Mouse (Mus musculus) forebrain, embryonic 12.5 days (tissue): ENCODE data around the gene Gm6685. TPM values are rescaled to one million over a fixed set of nuclear protein-coding genes. Genes with fewer than 3 reads are reported as not detected.
A peak's percentile ranks its signal among the peaks of the same experiment; 100 is the strongest.
"Not testable (repeated sequence)": the region's sequence is repeated elsewhere in the genome, so short reads cannot be mapped to it uniquely, and the experiment has no call there.

Experiments
- ATAC-seq: fragments of 200-750 bp; cut with Nextera tagmentation; 2 replicates; pipeline ENCODE4 v1.8.0; 2017; ENCODE audit warnings: moderate TSS enrichment; ENCODE audit not compliant: low FRiP score
- H3K27ac ChIP-seq: fragments of 300-500 bp; sonication (generic); 2 replicates; pipeline ENCODE4 v1.5.1; 2016; ENCODE audit warnings: mild to moderate bottlenecking
- H3K27me3 ChIP-seq: fragments of 300-500 bp; sonication (generic); 2 replicates; pipeline ENCODE4 v1.6.1; 2016; ENCODE audit warnings: mild to moderate bottlenecking
- H3K36me3 ChIP-seq: fragments of 300-500 bp; sonication (generic); replicated peaks from 2 replicates; pipeline ENCODE4 v1.6.1; 2016; ENCODE audit warnings: mild to moderate bottlenecking
- H3K4me1 ChIP-seq: fragments of 300-500 bp; sonication (generic); 2 replicates; pipeline ENCODE4 v1.6.1; 2016
- H3K4me2 ChIP-seq: fragments of 300-500 bp; sonication (generic); 2 replicates; pipeline ENCODE4 v1.6.1; 2016; ENCODE audit warnings: mild to moderate bottlenecking, moderate library complexity
- H3K4me3 ChIP-seq: fragments of 300-500 bp; sonication (generic); replicated peaks from 2 replicates; pipeline ENCODE4 v1.5.1; 2016; ENCODE audit warnings: mild to moderate bottlenecking
- H3K9ac ChIP-seq: fragments of 300-500 bp; sonication (generic); 2 replicates; pipeline ENCODE4 v1.6.1; 2016; ENCODE audit warnings: mild to moderate bottlenecking
- H3K9me3 ChIP-seq: fragments of 300-500 bp; sonication (generic); 2 replicates; pipeline ENCODE4 v1.6.1; 2016
- WGBS: fragments of 180-500 bp; shearing (Covaris S2); methylation state at CpG from one replicate; pipeline ENCODE4 v1.1.7; 2016; 5-methylcytosine and 5-hydroxymethylcytosine counted together
- polyA plus RNA-seq: library from polyadenylated mRNA; unstranded; fragments of >200 nt; fragmentation: Nextera tagmentation; extraction: Ambion mirVana; gene quantifications from 2 replicates; pipeline ENCODE4 v1.2.1, GENCODE M21; 2016

Gm6685 gene
- not detected in 2 replicates for polyA plus RNA-seq

- not testable (repeated sequence) for H3K4me1 ChIP-seq, H3K4me3 ChIP-seq, H3K27me3 ChIP-seq, ATAC-seq, H3K9ac ChIP-seq, H3K4me2 ChIP-seq, H3K9me3 ChIP-seq, H3K27ac ChIP-seq, H3K36me3 ChIP-seq
- WGBS: 96% methylated on average over 41 of the region's 45 CpGs
These were observed at the start of gene Gm6685 for GRCm38 (mm10) chr11:28339224-28340150. Gm6685 (minus strand) TSS chr11:28339867.

- H3K27me3 ChIP-seq: no peaks in the 10 kb centered on the region
- no peaks in the 10 kb centered on the region for H3K4me1 ChIP-seq
- H3K4me3 ChIP-seq: no peak overlapping the region
- H3K27ac ChIP-seq: no peak overlapping the region
- H3K9me3 ChIP-seq: no peaks in the 10 kb centered on the region
- no peak for ATAC-seq
- no peaks in the 10 kb centered on the region for H3K36me3 ChIP-seq
- no peak overlapping the region for H3K9ac ChIP-seq
- no peak overlapping the region for H3K4me2 ChIP-seq
These were observed 36.2 kb upstream of the Gm6685 start for GRCm38 (mm10) chr11:28375891-28376290.

- Histone ChIP-seq H3K4me1 (no peaks in the 10 kb centered on the region), H3K36me3 (no peaks in the 10 kb centered on the region), H3K9ac (no peak overlapping the region), H3K4me2 (no peak overlapping the region), H3K9me3 (no peaks in the 10 kb centered on the region), H3K27ac (no peak overlapping the region), H3K27me3 (no peaks in the 10 kb centered on the region), H3K4me3 (no peak overlapping the region)
- no peak for ATAC-seq
These were observed 35.0 kb upstream of the Gm6685 start for GRCm38 (mm10) chr11:28374636-28375035.

DNA sequence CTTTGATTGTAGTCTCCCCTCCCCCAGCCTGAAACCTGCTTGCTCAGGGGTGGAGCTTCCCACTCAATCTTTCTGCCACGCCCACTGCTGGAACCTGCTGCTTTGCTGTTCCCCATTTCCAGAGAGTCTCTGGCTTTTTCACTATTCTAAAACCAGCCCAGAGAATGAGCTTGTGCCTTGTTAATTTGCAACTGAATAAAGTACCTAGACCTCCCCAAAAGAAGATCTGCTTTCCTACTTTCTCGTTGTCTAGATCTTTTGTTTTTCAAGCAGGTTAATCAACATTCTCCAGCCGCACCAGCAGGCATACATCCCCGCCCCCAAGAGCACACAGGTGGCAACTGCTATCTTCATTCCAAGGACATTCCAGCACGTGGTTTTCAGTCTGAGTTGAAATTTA is 31.7 kb upstream of the Gm6685 start:
- H3K9ac ChIP-seq, H3K4me3 ChIP-seq, H3K4me1 ChIP-seq, ATAC-seq, H3K36me3 ChIP-seq, H3K4me2 ChIP-seq, H3K27me3 ChIP-seq, H3K27ac ChIP-seq, H3K9me3 ChIP-seq: not testable (repeated sequence)
- 72% methylated on average over 5 of the region's 5 CpGs for WGBS

- Histone ChIP-seq H3K27ac (no peak overlapping the region), H3K9ac (peak overlapping the region; percentile 33; the same call in 1 of the 2 replicates), H3K4me1 (peaks cover 4% of the 10 kb centered on the region; the same call in 1 of the 2 replicates), H3K27me3 (peaks cover 5% of the 10 kb centered on the region; the same call in 1 of the 2 replicates), H3K36me3 (no peaks in the 10 kb centered on the region), H3K4me3 (peak overlapping the region; percentile 33), H3K4me2 (peak overlapping the region; percentile 55), H3K9me3 (no peaks in the 10 kb centered on the region)
- WGBS: 41% methylated on average over 2 of the region's 2 CpGs
- ATAC-seq: peak; percentile 25; the same call in 1 of the 2 replicates
These were observed 26.2 kb upstream of the Gm6685 start for GRCm38 (mm10) chr11:28365929-28366244.

GRCm38 (mm10) chr11:28365209-28365928 is 25.7 kb upstream of the Gm6685 start:
- Histone ChIP-seq H3K4me1 (peaks cover 4% of the 10 kb centered on the region; the same call in 1 of the 2 replicates), H3K27ac (0 out of 2 replicates have a peak overlapping the region, but pooled peaks have one; percentile 46)
- peak; percentile 95 for ATAC-seq

DNA sequence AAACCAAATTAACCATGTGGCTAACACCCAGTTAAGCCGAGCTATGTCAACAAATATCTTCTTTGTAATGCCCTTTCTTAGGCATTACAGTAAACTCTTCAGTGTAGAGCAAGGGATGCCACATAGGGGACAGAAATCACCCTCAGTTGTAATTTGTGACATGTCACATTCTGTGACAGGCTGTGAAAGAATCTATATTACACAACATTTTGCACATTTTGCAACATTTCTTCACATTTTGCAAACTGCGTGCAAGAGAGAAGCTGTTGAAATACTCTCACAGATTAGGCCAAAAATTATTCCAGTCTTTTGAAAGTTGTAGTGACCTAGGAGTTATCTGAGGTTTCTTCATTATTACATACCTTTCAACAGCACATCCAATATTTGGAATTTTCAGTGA is 3.8 kb upstream of the Gm6685 start:
- Histone ChIP-seq H3K9me3 (no peaks in the 10 kb centered on the region), H3K4me3 (no peak overlapping the region), H3K4me2 (no peak overlapping the region), H3K4me1 (no peaks in the 10 kb centered on the region), H3K9ac (no peak overlapping the region), H3K36me3 (no peaks in the 10 kb centered on the region), H3K27me3 (no peaks in the 10 kb centered on the region), H3K27ac (no peak overlapping the region)
- 95% methylated on average over 2 of the region's 2 CpGs for WGBS
- ATAC-seq: no peak

More at GRCm38 (mm10) chr11:28365209-28365928, 25.7 kb upstream of the Gm6685 start:
- Histone ChIP-seq H3K4me3 (peak overlapping the region; percentile 33), H3K4me2 (peak overlapping the region; percentile 55), H3K27me3 (peaks cover 5% of the 10 kb centered on the region; the same call in 1 of the 2 replicates), H3K36me3 (no peaks in the 10 kb centered on the region), H3K9me3 (no peaks in the 10 kb centered on the region), H3K9ac (peak overlapping the region; percentile 33; the same call in 1 of the 2 replicates)
- 5% methylated on average over 26 of the region's 26 CpGs for WGBS

- Histone ChIP-seq H3K9me3 (no peaks in the 10 kb centered on the region), H3K4me1 (no peaks in the 10 kb centered on the region), H3K27me3 (no peaks in the 10 kb centered on the region), H3K4me2 (no peak overlapping the region), H3K36me3 (no peaks in the 10 kb centered on the region), H3K4me3 (no peak overlapping the region), H3K27ac (no peak overlapping the region), H3K9ac (no peak overlapping the region)
- WGBS: 77% methylated on average over 5 of the region's 5 CpGs
- ATAC-seq: no peak
These were observed 2.2 kb upstream of the Gm6685 start for GRCm38 (mm10) chr11:28341887-28342286.

DNA sequence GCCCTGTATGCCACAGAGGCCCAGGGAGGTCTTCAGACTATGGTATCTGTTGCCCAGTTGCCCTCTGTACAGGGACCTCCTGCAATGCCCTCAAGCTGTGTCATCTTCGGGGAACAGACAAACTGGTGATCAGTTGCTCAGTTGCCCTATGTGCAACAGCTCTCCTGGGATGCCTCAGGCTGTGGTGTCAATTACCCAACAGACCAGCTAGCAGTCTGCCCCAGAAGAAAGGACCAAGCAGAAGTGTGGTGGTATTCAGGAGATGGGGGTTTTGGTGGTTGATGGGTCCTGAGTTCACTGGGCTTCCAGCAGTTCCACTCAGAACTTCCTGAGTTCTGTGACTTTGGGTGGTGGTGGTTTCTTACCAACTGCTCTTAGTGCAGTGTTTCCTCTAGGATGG is 11.8 kb downstream of the Gm6685 start:
- no peak for ATAC-seq
- Histone ChIP-seq H3K36me3 (no peaks in the 10 kb centered on the region), H3K27ac (no peak overlapping the region), H3K27me3 (no peaks in the 10 kb centered on the region), H3K9ac (no peak overlapping the region), H3K4me3 (no peak overlapping the region), H3K4me1 (no peaks in the 10 kb centered on the region), H3K4me2 (no peak overlapping the region), H3K9me3 (no peaks in the 10 kb centered on the region)
- 96% methylated on average over 1 of the region's 1 CpGs for WGBS

- H3K9me3 ChIP-seq: no peaks in the 10 kb centered on the region
- H3K4me3 ChIP-seq: no peak overlapping the region
- H3K36me3 ChIP-seq: no peaks in the 10 kb centered on the region
- 74% methylated on average over 1 of the region's 1 CpGs for WGBS
- H3K27ac ChIP-seq: no peak overlapping the region
- no peak overlapping the region for H3K4me2 ChIP-seq
- ATAC-seq: no peak
- H3K27me3 ChIP-seq: no peaks in the 10 kb centered on the region
- no peaks in the 10 kb centered on the region for H3K4me1 ChIP-seq
- H3K9ac ChIP-seq: no peak overlapping the region
These were observed 26.3 kb downstream of the Gm6685 start for GRCm38 (mm10) chr11:28313396-28313795.

- no peak for ATAC-seq
- Histone ChIP-seq H3K4me3 (no peak overlapping the region), H3K4me1 (no peaks in the 10 kb centered on the region), H3K27me3 (no peaks in the 10 kb centered on the region), H3K27ac (no peak overlapping the region), H3K9me3 (no peaks in the 10 kb centered on the region), H3K9ac (no peak overlapping the region), H3K4me2 (no peak overlapping the region), H3K36me3 (no peaks in the 10 kb centered on the region)
- 92% methylated on average over 1 of the region's 1 CpGs for WGBS
These were observed 31.9 kb downstream of the Gm6685 start for GRCm38 (mm10) chr11:28307723-28308122.

GRCm38 (mm10) chr11:28290440-28290839 is 49.2 kb downstream of the Gm6685 start:
- Histone ChIP-seq H3K9ac (no peak overlapping the region), H3K4me1 (no peaks in the 10 kb centered on the region), H3K4me3 (no peak overlapping the region), H3K9me3 (no peaks in the 10 kb centered on the region), H3K36me3 (no peaks in the 10 kb centered on the region), H3K27me3 (no peaks in the 10 kb centered on the region), H3K4me2 (no peak overlapping the region), H3K27ac (no peak overlapping the region)
- WGBS: 74% methylated on average over 1 of the region's 1 CpGs
- ATAC-seq: no peak
